Mouse (Mus musculus): ENCODE results near the gene Rps5. TPM values are rescaled to one million over a fixed set of nuclear protein-coding genes. Genes with fewer than 3 reads are reported as not detected.
"Not testable (repeated sequence)": the region's sequence is repeated elsewhere in the genome, so short reads cannot be mapped to it uniquely, and the experiment has no call there.

Rps5 gene
- total RNA-seq (2012; rRNA removed), result 3,358 and 4,390 TPM in 2 replicates

DNA sequence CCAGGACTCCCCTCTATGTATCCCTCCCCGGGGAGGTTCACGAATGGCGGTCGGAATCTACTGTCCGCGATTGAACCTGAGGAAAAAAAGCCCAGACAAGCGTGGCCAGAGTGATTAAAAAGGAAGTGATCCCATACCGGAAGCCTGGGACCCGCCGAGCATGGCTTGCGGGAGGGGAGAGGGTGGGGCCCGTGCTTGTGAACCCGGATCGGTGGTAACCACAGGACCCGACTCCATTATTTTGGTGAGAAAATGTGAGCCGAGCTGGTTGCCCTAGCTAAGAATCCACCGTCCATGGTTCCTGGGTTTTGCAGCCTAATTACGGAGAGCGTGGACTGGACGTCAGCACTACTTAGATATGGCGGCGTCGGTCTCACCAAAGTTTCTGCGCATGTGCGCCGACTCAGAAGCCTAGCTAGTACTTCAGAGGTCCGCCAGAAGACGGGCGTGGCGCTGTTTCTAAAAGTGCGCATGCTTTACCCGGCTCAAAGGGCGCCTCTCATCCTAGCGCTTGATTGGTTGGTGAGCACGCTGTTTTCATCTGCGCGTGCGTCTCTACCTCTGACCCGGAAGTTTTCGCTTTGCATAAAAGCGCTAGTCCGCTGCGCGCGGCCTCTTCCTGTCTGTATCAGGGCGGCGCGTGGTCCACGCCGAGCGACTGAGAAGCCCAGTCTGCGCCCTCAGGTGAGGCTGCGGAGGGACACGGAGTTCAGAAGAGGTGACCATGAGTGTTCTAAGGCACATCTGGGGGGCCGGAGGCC lies at the start of gene Rps5:
Rps5 (plus strand) TSS at position 586 of the 761 bp plus-strand sequence.
- in situ Hi-C loops (cut with MboI; ENCODE audit: low sequenced_read_pairs in 2 of 2, unreplicated experiment in 2 of 2), result loop anchor here in 1 of 2 experiments (10.0 kb wide), 1 partner anchor 123 kb away; no protein-coding TSS in a partner anchor
- DNase-seq (ENCODE audit: low read depth, low spot score), result peak; percentile 98
- H3K4me3 ChIP-seq (ENCODE audit: insufficient read depth in 1 of 2, low read depth in 1 of 2, low read length in 2 of 2, poor library complexity in 1 of 2, severe bottlenecking in 1 of 2), result peak within 1 kb of the TSS; percentile 83 to 91
- peak within 1 kb of the TSS; percentile 99 for H3K9ac ChIP-seq (ENCODE audit: insufficient read depth, low read depth, low read length, poor library complexity, severe bottlenecking)
- peak; percentile 83 for TF ChIP-seq HCFC1 (IDR thresholded peaks at IDR 0.05; ENCODE audit: borderline replicate concordance, insufficient read depth, low read length)
- no peak for TF ChIP-seq MAFK (IDR thresholded peaks at IDR 0.05; ENCODE audit: insufficient read depth, low read depth, low read length)
- peak; percentile 83 for TF ChIP-seq CHD2 (IDR thresholded peaks at IDR 0.05; ENCODE audit: low read depth, low read length)
- H3K36me3 ChIP-seq (ENCODE audit: control insufficient read depth, insufficient read depth, low read length, poor library complexity, severe bottlenecking), result peaks cover 38% of the 10 kb centered on the region
- H3K27ac ChIP-seq (ENCODE audit: insufficient read depth, low read depth, low read length, poor library complexity, severe bottlenecking), result peak within 1 kb of the TSS; percentile 94
- no peaks in the 10 kb centered on the region for H3K9me3 ChIP-seq (ENCODE audit: control insufficient read depth, insufficient read depth, low read depth, low read length)
- H3K4me1 ChIP-seq (ENCODE audit: control insufficient read depth in 2 of 2, insufficient read depth in 2 of 2, low read length in 2 of 2, poor library complexity in 1 of 2), result peaks cover 0 to 2% of the 10 kb centered on the region in 2 experiments; a peak in 1 of 4 replicates

DNA sequence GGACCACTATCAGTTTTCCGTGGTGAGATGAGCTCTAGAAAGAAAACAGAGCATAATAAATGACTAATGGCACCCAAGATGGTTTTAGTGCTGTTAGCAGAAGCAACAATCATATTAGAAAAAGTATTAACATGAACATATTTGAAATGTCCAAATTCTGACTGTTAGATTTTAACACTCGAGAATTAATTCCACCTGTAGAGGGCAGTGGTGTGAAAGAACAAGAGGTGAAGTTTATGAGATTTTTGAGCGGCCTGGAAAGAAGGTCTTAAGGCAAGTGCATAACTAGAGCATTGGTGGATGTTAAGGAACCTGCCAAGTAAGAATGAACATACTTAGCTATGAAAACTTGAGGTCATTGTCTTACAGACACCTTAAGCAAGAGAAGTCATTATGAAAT lies 47.8 kb upstream of the Rps5 start:
- H3K4me3 ChIP-seq (ENCODE audit: insufficient read depth in 1 of 2, low read depth in 1 of 2, low read length in 2 of 2, poor library complexity in 1 of 2, severe bottlenecking in 1 of 2), result no peak overlapping the region
- H3K36me3 ChIP-seq (ENCODE audit: control insufficient read depth, insufficient read depth, low read length, poor library complexity, severe bottlenecking), result no peaks in the 10 kb centered on the region
- DNase-seq (ENCODE audit: low read depth, low spot score), result peak; percentile 37
- no peak for TF ChIP-seq MAFK (IDR thresholded peaks at IDR 0.05; ENCODE audit: insufficient read depth, low read depth, low read length)
- TF ChIP-seq ZC3H11A (IDR thresholded peaks at IDR 0.05; ENCODE audit: borderline replicate concordance, low read depth, low read length), result no peak
- no peak for TF ChIP-seq CHD2 (IDR thresholded peaks at IDR 0.05; ENCODE audit: low read depth, low read length)
- TF ChIP-seq HCFC1 (IDR thresholded peaks at IDR 0.05; ENCODE audit: borderline replicate concordance, insufficient read depth, low read length), result no peak
- no peak overlapping the region for H3K27ac ChIP-seq (ENCODE audit: insufficient read depth, low read depth, low read length, poor library complexity, severe bottlenecking)
- no peak overlapping the region for H3K9ac ChIP-seq (ENCODE audit: insufficient read depth, low read depth, low read length, poor library complexity, severe bottlenecking)
- in situ Hi-C loops (cut with MboI; ENCODE audit: low sequenced_read_pairs in 2 of 2, unreplicated experiment in 2 of 2), result no loop called here
- no peaks in the 10 kb centered on the region for H3K9me3 ChIP-seq (ENCODE audit: control insufficient read depth, insufficient read depth, low read depth, low read length)
- no peaks in the 10 kb centered on the region for H3K4me1 ChIP-seq (ENCODE audit: control insufficient read depth in 2 of 2, insufficient read depth in 2 of 2, low read length in 2 of 2, poor library complexity in 1 of 2)

DNA sequence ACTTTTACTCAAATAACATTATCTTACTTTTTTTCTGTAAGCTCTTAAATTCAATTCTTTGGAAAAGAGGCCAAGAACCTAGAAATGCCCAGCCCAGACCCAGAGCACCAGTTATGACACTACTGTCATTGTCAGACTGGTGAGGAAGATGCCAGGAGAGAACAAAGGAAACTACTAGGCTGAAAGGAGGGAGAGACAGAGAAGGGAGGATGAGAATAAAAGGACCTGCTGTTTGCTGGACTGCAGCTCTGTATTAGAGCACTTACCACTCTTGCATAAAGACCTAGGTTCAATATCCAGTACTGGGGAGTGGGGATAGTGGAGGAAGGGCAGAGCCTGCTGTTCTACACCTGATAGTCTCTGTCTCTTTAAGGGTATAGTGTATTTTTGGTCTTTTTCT lies 42.1 kb upstream of the Rps5 start:
- in situ Hi-C loops (cut with MboI; ENCODE audit: low sequenced_read_pairs in 2 of 2, unreplicated experiment in 2 of 2), result no loop called here
- TF ChIP-seq ZNF384 (IDR thresholded peaks at IDR 0.05; ENCODE audit: low read depth, low read length) (no peak), HCFC1 (IDR thresholded peaks at IDR 0.05; ENCODE audit: borderline replicate concordance, insufficient read depth, low read length) (no peak), CHD2 (IDR thresholded peaks at IDR 0.05; ENCODE audit: low read depth, low read length) (no peak), MAFK (IDR thresholded peaks at IDR 0.05; ENCODE audit: insufficient read depth, low read depth, low read length) (no peak), ZC3H11A (IDR thresholded peaks at IDR 0.05; ENCODE audit: borderline replicate concordance, low read depth, low read length) (no peak)

DNA sequence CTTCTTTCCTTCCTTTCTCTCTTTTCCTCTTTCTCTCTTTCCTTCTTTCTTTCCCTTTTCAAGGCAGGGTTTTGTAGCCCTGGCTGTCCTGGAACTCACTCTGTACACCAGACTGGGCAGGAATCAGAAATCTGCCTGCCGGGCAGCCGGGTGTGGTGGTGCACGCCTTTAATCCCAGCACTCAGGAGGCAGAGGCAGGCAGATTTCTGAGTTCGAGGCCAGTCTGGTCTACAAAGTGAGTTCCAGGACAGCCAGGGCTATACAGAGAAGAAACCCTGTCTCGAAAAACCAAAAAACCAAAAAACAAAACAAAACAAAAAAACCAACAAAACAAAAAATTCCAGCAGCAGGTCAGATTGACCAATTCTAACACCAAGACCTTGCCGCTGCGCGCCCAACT lies 41.6 kb upstream of the Rps5 start:
- H3K27ac ChIP-seq (ENCODE audit: insufficient read depth, low read depth, low read length, poor library complexity, severe bottlenecking); H3K36me3 ChIP-seq (ENCODE audit: control insufficient read depth, insufficient read depth, low read length, poor library complexity, severe bottlenecking); H3K9me3 ChIP-seq (ENCODE audit: control insufficient read depth, insufficient read depth, low read depth, low read length); DNase-seq (ENCODE audit: low read depth, low spot score); in situ Hi-C loops (cut with MboI; ENCODE audit: low sequenced_read_pairs in 2 of 2, unreplicated experiment in 2 of 2); H3K4me1 ChIP-seq (ENCODE audit: control insufficient read depth in 2 of 2, insufficient read depth in 2 of 2, low read length in 2 of 2, poor library complexity in 1 of 2): not testable (repeated sequence)
- peak overlapping the region; percentile 58; the same call in 1 of the 2 replicates for H3K9ac ChIP-seq (ENCODE audit: insufficient read depth, low read depth, low read length, poor library complexity, severe bottlenecking)
- H3K4me3 ChIP-seq (ENCODE audit: insufficient read depth in 1 of 2, low read depth in 1 of 2, low read length in 2 of 2, poor library complexity in 1 of 2, severe bottlenecking in 1 of 2), result peak overlapping the region; percentile 55 to 92

More for the DNA sequence above, 42.1 kb upstream of the Rps5 start:
- Histone ChIP-seq H3K36me3 (ENCODE audit: control insufficient read depth, insufficient read depth, low read length, poor library complexity, severe bottlenecking) (peaks cover 2% of the 10 kb centered on the region; the same call in 1 of the 2 replicates), H3K9ac (ENCODE audit: insufficient read depth, low read depth, low read length, poor library complexity, severe bottlenecking) (no peak overlapping the region), H3K9me3 (ENCODE audit: control insufficient read depth, insufficient read depth, low read depth, low read length) (no peaks in the 10 kb centered on the region), H3K4me1 (ENCODE audit: control insufficient read depth in 2 of 2, insufficient read depth in 2 of 2, low read length in 2 of 2, poor library complexity in 1 of 2) (peaks cover 0 to 4% of the 10 kb centered on the region in 2 experiments; a peak in 1 of 4 replicates), H3K4me3 (ENCODE audit: insufficient read depth in 1 of 2, low read depth in 1 of 2, low read length in 2 of 2, poor library complexity in 1 of 2, severe bottlenecking in 1 of 2) (no peak overlapping the region), H3K27ac (ENCODE audit: insufficient read depth, low read depth, low read length, poor library complexity, severe bottlenecking) (no peak overlapping the region)
- DNase-seq (ENCODE audit: low read depth, low spot score), result no peak

Measured in ES-E14 (cell line).